In genomic region chr11:120993080-120993479, GRCm38 (mm10) we compare ENCODE assay signal across 14 mouse cellular contexts. TPM values are rescaled to one million over a fixed set of nuclear protein-coding genes. Genes with fewer than 3 reads are reported as not detected.
"Had no signal": no experiment of that assay in that cellular context is flagged by ENCODE, and none has a peak within 500 bp of the region (broad histone marks: within the 10 kb centered on the region; RNA-seq: fewer than 3 reads in every experiment).

No protein-coding gene starts in this region.

- H3K4me2 ChIP-seq: limb, embryonic 15.5 days; lung, embryonic 14.5 days had no signal

- H3K9me3 ChIP-seq: limb, embryonic 15.5 days; liver, embryonic 15.5 days; midbrain, embryonic 10.5 days; neural tube, embryonic 12.5 days had no signal

- DNase-seq: kidney, adult 8-10 months; lung, embryonic 14.5 days; lung, postnatal 4 days; retina, postnatal 1 day; thymus, adult 18-20 months; thymus, postnatal 14 days had no signal

- H3K27me3 ChIP-seq: limb, embryonic 15.5 days; liver, embryonic 15.5 days; neural tube, embryonic 12.5 days had no signal

- H3K9ac ChIP-seq: limb, embryonic 15.5 days; liver, embryonic 15.5 days; lung, embryonic 14.5 days; neural tube, embryonic 12.5 days had no signal

- H3K27ac ChIP-seq: left cerebral cortex, adult 2 months; limb, embryonic 15.5 days; liver, embryonic 15.5 days; midbrain, embryonic 10.5 days; neural tube, embryonic 12.5 days had no signal

- H3K4me3 ChIP-seq: left cerebral cortex, adult 2 months; limb, embryonic 15.5 days; liver, embryonic 15.5 days; midbrain, embryonic 10.5 days; neural tube, embryonic 12.5 days had no signal

- H3K36me3 ChIP-seq: limb, embryonic 15.5 days; neural tube, embryonic 12.5 days had no signal

RNA-seq across cellular contexts. Expression of gene Cd7, which starts 46.1 kb away (rescaled TPM):
- total RNA-seq: layer of hippocampus, postnatal 25 days had no signal
- polyA plus RNA-seq: limb, embryonic 11.5 days; lung, embryonic 14.5 days; midbrain, embryonic 10.5 days; midbrain, embryonic 14.5 days had no signal
